Mouse (Mus musculus) cortical plate, adult 2 months (tissue): Measurements from ENCODE around the gene Pcbp1.

Source experiments
- CTCF ChIP-seq: fragments of 200-500 bp; IDR thresholded peaks from 2 replicates; pipeline ENCODE4 v1.5.1; 2011; ENCODE audit warnings: mild to moderate bottlenecking, control low read depth, low read length; ENCODE audit not compliant: insufficient read depth; ENCODE audit errors: extremely low read depth
- POLR2A ChIP-seq: fragments of 200-500 bp; IDR thresholded peaks from 2 replicates; pipeline ENCODE4 v1.6.1; 2011; ENCODE audit warnings: mild to moderate bottlenecking, low read length, control low read depth; ENCODE audit not compliant: insufficient read depth; ENCODE audit errors: extremely low read depth

- TF ChIP-seq CTCF (no peak), POLR2A (no peak)
These were observed 28.0 kb downstream of the Pcbp1 start for GRCm38 (mm10) chr6:86497942-86498732.
